Mouse (Mus musculus): ENCODE data around the gene Olfr638. TPM values are rescaled to one million over a fixed set of nuclear protein-coding genes. Genes with fewer than 3 reads are reported as not detected.

The Olfr638 gene
- polyA plus RNA-seq, 1 experiment from 2014 or later, result not detected

GRCm38 (mm10) chr7:104026978-104027377 is 28.4 kb downstream of the Olfr638 start:
- no peaks in the 10 kb centered on the region for H3K27me3 ChIP-seq (ENCODE audit: control insufficient read depth, insufficient read depth, low read length)
- no peak overlapping the region for H3K27ac ChIP-seq (ENCODE audit: low read depth, low read length)
- no peaks in the 10 kb centered on the region for H3K9me3 ChIP-seq (ENCODE audit: control insufficient read depth, low read length)
- 84% methylated on average over 3 of the region's 3 CpGs for WGBS
- ATAC-seq (ENCODE audit: low read depth), result no peak
- no peak overlapping the region for H3K4me3 ChIP-seq (ENCODE audit: low read depth, low read length)
- H3K4me1 ChIP-seq (ENCODE audit: control insufficient read depth, insufficient read depth, low read length), result no peaks in the 10 kb centered on the region
- no peaks in the 10 kb centered on the region for H3K36me3 ChIP-seq (ENCODE audit: control insufficient read depth, insufficient read depth, low read length)
- no peak overlapping the region for H3K9ac ChIP-seq (replicated peaks; ENCODE audit: low read depth, low read length)
- no peak overlapping the region for H3K4me2 ChIP-seq (ENCODE audit: low read depth, low read length)

- ATAC-seq (ENCODE audit: low read depth), result no peak
- no peaks in the 10 kb centered on the region for H3K4me1 ChIP-seq (ENCODE audit: control insufficient read depth, insufficient read depth, low read length)
- H3K27ac ChIP-seq (ENCODE audit: low read depth, low read length), result no peak within 1 kb of the TSS
- 64% methylated on average over 1 of the region's 1 CpGs for WGBS
- no peaks in the 10 kb centered on the region for H3K27me3 ChIP-seq (ENCODE audit: control insufficient read depth, insufficient read depth, low read length)
- H3K36me3 ChIP-seq (ENCODE audit: control insufficient read depth, insufficient read depth, low read length), result no peaks in the 10 kb centered on the region
- H3K4me3 ChIP-seq (ENCODE audit: low read depth, low read length), result no peak within 1 kb of the TSS
- H3K4me2 ChIP-seq (ENCODE audit: low read depth, low read length), result no peak within 1 kb of the TSS
- H3K9ac ChIP-seq (replicated peaks; ENCODE audit: low read depth, low read length), result no peak within 1 kb of the TSS
- H3K9me3 ChIP-seq (ENCODE audit: control insufficient read depth, low read length), result no peaks in the 10 kb centered on the region
These were observed 36.6 kb downstream of the Olfr638 start, which contains the start of gene Olfr641 for GRCm38 (mm10) chr7:104035145-104035544. Gene Olfr641 (plus strand): TSS chr7:104035445.

DNA sequence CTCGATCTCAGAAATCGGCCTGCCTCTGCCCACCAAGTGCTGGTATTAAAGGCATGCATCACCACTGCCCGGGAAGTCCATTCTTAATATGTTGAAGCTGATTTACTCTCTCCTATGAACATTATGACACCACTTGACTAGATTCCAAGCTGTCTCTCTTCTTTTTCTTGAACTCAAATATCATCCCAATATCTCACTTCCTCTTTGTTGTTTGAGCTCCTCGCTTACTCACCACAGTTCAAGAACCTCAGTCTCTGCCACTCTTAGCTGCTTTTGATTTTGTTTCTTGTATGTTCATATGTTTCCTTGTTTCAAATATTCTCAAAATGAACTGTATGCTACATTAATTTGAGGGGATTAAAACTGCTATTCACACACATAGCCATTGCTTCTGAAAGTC is 52.2 kb downstream of the Olfr638 start:
- 94% methylated on average over 4 of the region's 4 CpGs for WGBS
- Histone ChIP-seq H3K27ac (ENCODE audit: low read depth, low read length) (no peak overlapping the region), H3K9me3 (ENCODE audit: control insufficient read depth, low read length) (no peaks in the 10 kb centered on the region), H3K4me1 (ENCODE audit: control insufficient read depth, insufficient read depth, low read length) (no peaks in the 10 kb centered on the region), H3K36me3 (ENCODE audit: control insufficient read depth, insufficient read depth, low read length) (no peaks in the 10 kb centered on the region), H3K4me2 (ENCODE audit: low read depth, low read length) (no peak overlapping the region), H3K9ac (replicated peaks; ENCODE audit: low read depth, low read length) (no peak overlapping the region), H3K4me3 (ENCODE audit: low read depth, low read length) (no peak overlapping the region), H3K27me3 (ENCODE audit: control insufficient read depth, insufficient read depth, low read length) (no peaks in the 10 kb centered on the region)
- ATAC-seq (ENCODE audit: low read depth), result no peak

GRCm38 (mm10) chr7:104052566-104052965 is 54.0 kb downstream of the Olfr638 start, which contains the start of gene Olfr642:
Gene Olfr642 (minus strand): TSS chr7:104052666.
- H3K27ac ChIP-seq (ENCODE audit: low read depth, low read length), result no peak within 1 kb of the TSS
- H3K27me3 ChIP-seq (ENCODE audit: control insufficient read depth, insufficient read depth, low read length), result no peaks in the 10 kb centered on the region
- no peak within 1 kb of the TSS for H3K4me2 ChIP-seq (ENCODE audit: low read depth, low read length)
- no peaks in the 10 kb centered on the region for H3K4me1 ChIP-seq (ENCODE audit: control insufficient read depth, insufficient read depth, low read length)
- no peak within 1 kb of the TSS for H3K9ac ChIP-seq (replicated peaks; ENCODE audit: low read depth, low read length)
- no peaks in the 10 kb centered on the region for H3K9me3 ChIP-seq (ENCODE audit: control insufficient read depth, low read length)
- no peak for ATAC-seq (ENCODE audit: low read depth)
- H3K4me3 ChIP-seq (ENCODE audit: low read depth, low read length), result no peak within 1 kb of the TSS
- 79% methylated on average over 1 of the region's 1 CpGs for WGBS
- no peaks in the 10 kb centered on the region for H3K36me3 ChIP-seq (ENCODE audit: control insufficient read depth, insufficient read depth, low read length)

Other genes with a start within 250 kb of the Olfr638 start
- gene Olfr630, start 241.4 kb upstream of the Olfr638 start, polyA plus RNA-seq (2014; fragmentation: Nextera tagmentation; extraction: Ambion mirVana), result not detected in 2 replicates
- gene Olfr69, start 227.2 kb upstream of the Olfr638 start, polyA plus RNA-seq (2014; fragmentation: Nextera tagmentation; extraction: Ambion mirVana), result not detected in 2 replicates
- not detected in 2 replicates for gene Olfr68, start 219.0 kb upstream of the Olfr638 start, polyA plus RNA-seq (2014; fragmentation: Nextera tagmentation; extraction: Ambion mirVana)
- gene Olfr67, start 206.9 kb upstream of the Olfr638 start, polyA plus RNA-seq (2014; fragmentation: Nextera tagmentation; extraction: Ambion mirVana), result not detected in 2 replicates
- 1,217 and 1,461 TPM in 2 replicates for gene Hbb-bt, start 184.8 kb upstream of the Olfr638 start, polyA plus RNA-seq (2014; fragmentation: Nextera tagmentation; extraction: Ambion mirVana)
- gene Hbb-bs, start 170.7 kb upstream of the Olfr638 start, polyA plus RNA-seq (2014; fragmentation: Nextera tagmentation; extraction: Ambion mirVana), result 2,922 and 4,105 TPM in 2 replicates
- gene Hbb-bh2, start 158.2 kb upstream of the Olfr638 start, polyA plus RNA-seq (2014; fragmentation: Nextera tagmentation; extraction: Ambion mirVana), result not detected in 2 replicates
- gene Hbb-bh1, start 155.6 kb upstream of the Olfr638 start, polyA plus RNA-seq (2014; fragmentation: Nextera tagmentation; extraction: Ambion mirVana), result 1.5 and 5.1 TPM in 2 replicates
- gene Hbb-y, start 145.5 kb upstream of the Olfr638 start, polyA plus RNA-seq (2014; fragmentation: Nextera tagmentation; extraction: Ambion mirVana), result 261 and 1,449 TPM in 2 replicates
- not detected in 2 replicates for gene Olfr66, start 112.5 kb upstream of the Olfr638 start, polyA plus RNA-seq (2014; fragmentation: Nextera tagmentation; extraction: Ambion mirVana)
- not detected in 2 replicates for gene Olfr64, start 104.3 kb upstream of the Olfr638 start, polyA plus RNA-seq (2014; fragmentation: Nextera tagmentation; extraction: Ambion mirVana)
- gene Olfr65, start 95.3 kb upstream of the Olfr638 start, polyA plus RNA-seq (2014; fragmentation: Nextera tagmentation; extraction: Ambion mirVana), result not detected in 2 replicates
- not detected in 2 replicates for gene Olfr631, start 69.9 kb upstream of the Olfr638 start, polyA plus RNA-seq (2014; fragmentation: Nextera tagmentation; extraction: Ambion mirVana)
- not detected in 2 replicates for gene Olfr632, start 64.4 kb upstream of the Olfr638 start, polyA plus RNA-seq (2014; fragmentation: Nextera tagmentation; extraction: Ambion mirVana)
- not detected in 2 replicates for gene Olfr633, start 54.3 kb upstream of the Olfr638 start, polyA plus RNA-seq (2014; fragmentation: Nextera tagmentation; extraction: Ambion mirVana)
- 0.03 TPM in 1 of 2 replicates, not detected in the other for gene Olfr635, start 27.6 kb upstream of the Olfr638 start, polyA plus RNA-seq (2014; fragmentation: Nextera tagmentation; extraction: Ambion mirVana)
- 0.04 TPM in 1 of 2 replicates, not detected in the other for gene Olfr639, start 18.6 kb downstream of the Olfr638 start, polyA plus RNA-seq (2014; fragmentation: Nextera tagmentation; extraction: Ambion mirVana)
- not detected in 2 replicates for gene Olfr640, start 26.8 kb downstream of the Olfr638 start, polyA plus RNA-seq (2014; fragmentation: Nextera tagmentation; extraction: Ambion mirVana)
- not detected in 2 replicates for gene Olfr641, start 36.7 kb downstream of the Olfr638 start, polyA plus RNA-seq (2014; fragmentation: Nextera tagmentation; extraction: Ambion mirVana)
- not detected in 2 replicates for gene Olfr642, start 53.9 kb downstream of the Olfr638 start, polyA plus RNA-seq (2014; fragmentation: Nextera tagmentation; extraction: Ambion mirVana)
- not detected in 2 replicates for gene 4930516K23Rik, start 62.7 kb downstream of the Olfr638 start, polyA plus RNA-seq (2014; fragmentation: Nextera tagmentation; extraction: Ambion mirVana)
- gene Olfr644, start 73.1 kb downstream of the Olfr638 start, polyA plus RNA-seq (2014; fragmentation: Nextera tagmentation; extraction: Ambion mirVana), result not detected in 2 replicates
- gene Olfr645, start 86.7 kb downstream of the Olfr638 start, polyA plus RNA-seq (2014; fragmentation: Nextera tagmentation; extraction: Ambion mirVana), result not detected in 2 replicates
- not detected in 2 replicates for gene Olfr646, start 106.1 kb downstream of the Olfr638 start, polyA plus RNA-seq (2014; fragmentation: Nextera tagmentation; extraction: Ambion mirVana)
- gene Ubqln5, start 131.1 kb downstream of the Olfr638 start, polyA plus RNA-seq (2014; fragmentation: Nextera tagmentation; extraction: Ambion mirVana), result not detected in 2 replicates
- gene Olfr643, start 138.7 kb downstream of the Olfr638 start, polyA plus RNA-seq (2014; fragmentation: Nextera tagmentation; extraction: Ambion mirVana), result not detected in 2 replicates
- gene Ubqln3, start 144.5 kb downstream of the Olfr638 start, polyA plus RNA-seq (2014; fragmentation: Nextera tagmentation; extraction: Ambion mirVana), result not detected in 2 replicates
- gene Ubqlnl, start 151.8 kb downstream of the Olfr638 start, polyA plus RNA-seq (2014; fragmentation: Nextera tagmentation; extraction: Ambion mirVana), result not detected in 2 replicates
- gene Olfm5, start 166.1 kb downstream of the Olfr638 start, polyA plus RNA-seq (2014; fragmentation: Nextera tagmentation; extraction: Ambion mirVana), result not detected in 2 replicates
- gene Olfr648, start 184.6 kb downstream of the Olfr638 start, polyA plus RNA-seq (2014; fragmentation: Nextera tagmentation; extraction: Ambion mirVana), result 0.37 and 0.78 TPM in 2 replicates
- not detected in 2 replicates for gene Olfr649, start 197.2 kb downstream of the Olfr638 start, polyA plus RNA-seq (2014; fragmentation: Nextera tagmentation; extraction: Ambion mirVana)
- 0.31 and 0.48 TPM in 2 replicates for gene Trim6, start 220.0 kb downstream of the Olfr638 start, polyA plus RNA-seq (2014; fragmentation: Nextera tagmentation; extraction: Ambion mirVana)
- gene Trim34a, start 245.7 kb downstream of the Olfr638 start, polyA plus RNA-seq (2014; fragmentation: Nextera tagmentation; extraction: Ambion mirVana), result 0.60 and 0.73 TPM in 2 replicates

All from neural tube, embryonic 14.5 days (tissue).